Mouse (Mus musculus) kidney, adult 2 months (tissue): Measurements from ENCODE around the gene Arhgef11. TPM values are rescaled to one million over a fixed set of nuclear protein-coding genes. Genes with fewer than 3 reads are reported as not detected.

Experiments used
- DNase-seq: peaks from one replicate; pipeline ENCODE4 v3.0.0; 2021
- H3K27ac ChIP-seq: fragments of 200-500 bp; 2 replicates; pipeline ENCODE4 v1.5.1; 2012; ENCODE audit warnings: low read depth, low read length, control low read depth, inconsistent platforms; ENCODE audit not compliant: insufficient read depth
- H3K27me3 ChIP-seq: fragments of 200-500 bp; replicated peaks from 2 replicates; pipeline ENCODE4 v1.6.1; 2012; ENCODE audit warnings: mild to moderate bottlenecking, moderate library complexity, low read length, inconsistent platforms; ENCODE audit not compliant: control insufficient read depth, insufficient read depth
- H3K36me3 ChIP-seq: fragments of 200-500 bp; 2 replicates; pipeline ENCODE4 v1.6.1; 2012; ENCODE audit warnings: mild to moderate bottlenecking, moderate library complexity, low read length, inconsistent platforms; ENCODE audit not compliant: control insufficient read depth, insufficient read depth
- H3K4me1 ChIP-seq: fragments of 200-500 bp; 2 replicates; pipeline ENCODE4 v1.6.1; 2011; ENCODE audit warnings: low read length; ENCODE audit not compliant: control insufficient read depth, insufficient read depth
- H3K4me3 ChIP-seq: fragments of 200-500 bp; 2 replicates; pipeline ENCODE4 v1.5.1; 2011; ENCODE audit warnings: mild to moderate bottlenecking, low read depth, low read length, control low read depth; ENCODE audit not compliant: insufficient read depth
- CTCF ChIP-seq: fragments of 200-500 bp; conservative IDR thresholded peaks from 2 replicates; pipeline ENCODE4 v1.5.1; 2011; ENCODE audit warnings: low read depth, mild to moderate bottlenecking, control low read depth, low read length, moderate library complexity, mixed read lengths; ENCODE audit not compliant: insufficient read depth, insufficient read length
- POLR2A ChIP-seq: fragments of 200-500 bp; IDR thresholded peaks from one replicate; pipeline ENCODE4 v1.6.1; 2011; ENCODE audit warnings: low read depth, low read length, control low read depth
- WGBS: fragments of 180-500 bp; shearing (Covaris S2); methylation state at CpG from one replicate; pipeline ENCODE4 v1.1.7; 2018; 5-methylcytosine and 5-hydroxymethylcytosine counted together
- polyA plus RNA-seq: library from polyadenylated mRNA; depleted of rRNA; stranded (reverse); fragments of >200 nt; gene quantifications from 2 replicates; pipeline ENCODE4 v1.2.3, GENCODE M21; 2012

Arhgef11 gene
- polyA plus RNA-seq, 1 experiment, result 35.4 TPM

DNA sequence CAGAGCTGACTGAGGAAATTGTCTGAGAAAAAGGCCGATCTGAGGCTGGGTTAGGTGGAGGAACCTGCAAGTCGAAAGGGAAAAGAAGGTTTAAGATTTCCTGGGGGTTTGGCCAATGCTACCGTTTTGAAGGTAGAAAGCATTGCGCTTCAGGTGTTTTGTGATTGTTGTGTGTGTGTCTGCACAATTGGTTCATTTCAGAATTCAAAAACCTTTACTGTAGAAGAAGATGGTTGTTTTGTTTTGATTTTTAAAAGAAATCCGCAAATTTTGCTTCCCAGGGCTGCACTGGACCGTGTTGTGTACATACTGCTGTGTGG lies 412 bp downstream of the Arhgef11 start:
- H3K36me3 ChIP-seq, result no peaks in the 10 kb centered on the region
- no peak for DNase-seq
- peak overlapping the region; percentile 77 for H3K4me3 ChIP-seq
- peak overlapping the region; percentile 79 for H3K27ac ChIP-seq
- H3K27me3 ChIP-seq, result no peaks in the 10 kb centered on the region
- WGBS, result 2% methylated on average over 6 of the region's 6 CpGs
- peaks cover 14% of the 10 kb centered on the region for H3K4me1 ChIP-seq
- TF ChIP-seq POLR2A, result no peak
- TF ChIP-seq CTCF, result no peak

DNA sequence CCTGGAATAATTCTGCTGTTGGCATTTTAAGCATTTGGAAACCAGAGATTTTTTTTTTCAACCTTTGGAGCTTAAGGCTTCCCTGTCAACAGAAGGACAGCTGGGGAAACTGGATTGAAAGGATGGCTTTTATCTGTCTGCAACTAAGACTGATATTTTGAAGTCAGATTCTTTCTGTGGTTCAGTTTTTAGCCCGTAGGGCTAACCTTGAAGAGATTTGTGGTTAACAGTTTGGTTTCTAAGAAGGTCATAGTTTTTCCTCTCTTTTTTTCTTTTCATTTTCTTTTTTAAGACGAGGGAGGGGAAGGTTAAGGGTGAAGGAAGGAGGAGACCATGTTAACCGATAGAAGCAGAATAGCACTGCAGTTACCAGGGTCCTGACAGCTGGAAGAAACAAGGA lies 881 bp downstream of the Arhgef11 start:
- peak; percentile 19 for DNase-seq

DNA sequence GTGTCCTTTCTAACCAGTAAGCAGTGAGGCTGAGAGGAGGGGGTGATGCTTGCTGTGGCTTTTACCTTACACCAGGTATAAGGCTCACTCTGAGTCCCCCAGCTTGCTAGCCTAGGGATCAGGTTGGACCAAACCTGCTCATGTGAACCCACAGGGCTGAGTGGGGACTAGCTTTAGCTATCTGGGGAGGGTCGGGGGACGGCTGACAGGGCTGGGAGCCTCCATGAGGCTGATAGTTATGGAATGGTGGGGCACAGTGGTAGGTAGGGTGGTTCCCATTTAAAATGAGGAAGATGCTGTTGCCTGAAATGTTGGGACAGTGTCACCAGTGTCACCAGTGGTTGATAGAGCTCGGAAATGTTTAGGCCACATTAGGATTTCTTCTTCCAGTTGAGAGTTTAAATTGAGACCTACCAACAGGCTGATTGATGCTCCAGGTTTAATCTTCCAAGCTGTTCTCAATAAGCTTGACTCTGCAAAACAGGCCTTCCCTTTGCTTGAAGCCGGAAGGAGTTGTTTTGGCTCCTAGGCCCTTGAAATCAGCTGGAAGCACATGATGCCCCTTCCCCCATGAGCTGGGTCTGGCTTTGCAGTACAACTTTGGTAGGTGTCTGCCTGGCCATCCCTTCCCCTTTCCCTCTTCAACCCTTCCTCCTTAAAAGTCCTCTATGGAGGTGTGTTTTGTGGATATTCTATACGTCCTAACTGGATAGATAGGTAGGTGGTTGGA lies 1.8 kb downstream of the Arhgef11 start:
- 20% methylated on average over 5 of the region's 5 CpGs for WGBS
- Histone ChIP-seq H3K4me1 (peaks cover 14% of the 10 kb centered on the region), H3K36me3 (no peaks in the 10 kb centered on the region), H3K27me3 (no peaks in the 10 kb centered on the region), H3K4me3 (peak overlapping the region; percentile 57), H3K27ac (no peak overlapping the region)
- peak; percentile 24 for DNase-seq
- TF ChIP-seq CTCF (no peak), POLR2A (no peak)

More for the DNA sequence above, 881 bp downstream of the Arhgef11 start:
- Histone ChIP-seq H3K36me3 (no peaks in the 10 kb centered on the region), H3K4me1 (peaks cover 14% of the 10 kb centered on the region), H3K27me3 (no peaks in the 10 kb centered on the region), H3K4me3 (peak overlapping the region; percentile 77), H3K27ac (peak overlapping the region; percentile 79; the same call in 1 of the 2 replicates)
- 0% methylated on average over 3 of the region's 3 CpGs for WGBS
- TF ChIP-seq CTCF (no peak), POLR2A (no peak)

DNA sequence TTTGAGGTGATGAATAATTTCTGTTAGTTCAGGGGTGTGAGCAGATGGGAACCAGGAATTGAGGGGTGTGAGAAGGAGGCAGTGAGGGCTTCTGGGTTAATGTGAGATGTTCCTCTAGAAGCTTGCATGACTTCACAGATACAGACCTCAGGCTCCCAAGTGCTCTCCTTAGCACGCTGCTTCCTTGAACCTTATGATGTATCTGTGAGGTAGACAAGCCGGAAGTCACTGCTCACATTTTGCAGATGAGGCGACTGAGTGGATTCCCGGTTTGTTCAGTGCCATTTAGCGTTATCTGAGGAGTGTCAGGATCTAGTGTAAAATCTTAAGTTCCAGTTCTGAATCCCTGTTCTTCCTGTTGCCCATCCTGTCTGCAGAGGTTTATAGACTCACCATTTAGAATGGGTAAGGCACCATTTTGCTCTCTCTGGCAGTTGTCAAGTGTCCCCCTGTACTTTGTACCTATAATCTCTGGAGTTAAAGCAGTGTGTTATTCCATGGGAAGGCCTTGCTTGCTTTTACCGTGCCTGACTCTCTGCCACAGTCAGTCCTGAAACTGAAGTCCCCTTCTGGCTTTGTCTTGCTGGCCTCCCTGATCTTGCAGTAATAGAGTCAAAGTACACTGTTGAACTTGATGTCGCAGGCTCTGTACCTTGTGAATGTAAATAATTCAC lies 3.0 kb downstream of the Arhgef11 start:
- 0 out of 2 replicates have a peak overlapping the region, but pooled peaks have one; percentile 24 for H3K27ac ChIP-seq
- no peak for TF ChIP-seq POLR2A
- TF ChIP-seq CTCF, result no peak
- WGBS, result 17% methylated on average over 7 of the region's 7 CpGs
- H3K4me3 ChIP-seq, result peak overlapping the region; percentile 9
- no peaks in the 10 kb centered on the region for H3K27me3 ChIP-seq
- H3K4me1 ChIP-seq, result peaks cover 17% of the 10 kb centered on the region
- no peaks in the 10 kb centered on the region for H3K36me3 ChIP-seq
- DNase-seq, result peak; percentile 17

DNA sequence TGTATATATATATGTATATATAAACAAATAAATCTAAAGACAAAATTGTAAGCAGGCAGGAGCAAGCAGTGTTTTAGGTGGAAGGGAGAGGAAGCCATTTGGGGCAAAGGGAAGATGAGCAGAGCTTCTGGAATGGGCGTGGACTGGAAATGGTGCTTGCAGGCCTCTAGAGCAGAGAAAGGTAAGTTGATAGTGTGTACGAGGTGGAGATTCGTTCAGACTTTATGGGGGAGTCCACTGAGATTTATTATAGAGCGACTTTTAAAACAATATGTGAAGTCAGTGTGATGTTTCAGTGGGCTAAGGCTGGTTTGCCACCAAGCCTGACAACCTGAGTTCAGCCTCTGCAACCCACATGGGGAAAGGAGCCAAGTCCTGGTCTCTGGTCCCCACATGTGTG lies 7.5 kb downstream of the Arhgef11 start:
- Histone ChIP-seq H3K27me3 (no peaks in the 10 kb centered on the region), H3K4me1 (peaks cover 18% of the 10 kb centered on the region), H3K27ac (no peak overlapping the region), H3K4me3 (no peak overlapping the region), H3K36me3 (no peaks in the 10 kb centered on the region)
- WGBS, result 62% methylated on average over 4 of the region's 4 CpGs
- TF ChIP-seq CTCF, result no peak
- TF ChIP-seq POLR2A, result no peak
- DNase-seq, result no peak

DNA sequence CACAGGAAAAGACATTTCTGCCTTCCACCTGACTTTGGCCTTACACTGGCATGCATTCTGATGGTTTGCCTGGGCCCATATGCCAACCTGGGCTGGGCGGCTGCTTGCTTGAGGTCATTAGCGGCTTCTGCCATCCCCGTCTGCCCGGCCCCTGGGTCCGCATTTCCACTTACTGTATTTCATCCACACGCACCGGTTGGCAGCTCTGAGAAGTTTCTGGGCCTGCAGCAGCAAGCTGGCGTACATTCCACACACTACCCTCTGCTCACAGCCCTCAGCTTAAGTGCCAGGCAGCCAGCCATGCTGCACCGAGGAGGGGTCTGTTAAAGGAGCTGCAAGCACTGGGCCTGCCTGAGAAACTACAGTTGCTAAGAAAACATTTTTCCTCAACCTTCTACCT lies 13.5 kb downstream of the Arhgef11 start:
- TF ChIP-seq POLR2A, result no peak
- no peak for TF ChIP-seq CTCF
- peaks cover 3% of the 10 kb centered on the region; the same call in 1 of the 2 replicates for H3K4me1 ChIP-seq
- H3K4me3 ChIP-seq, result no peak overlapping the region
- no peaks in the 10 kb centered on the region for H3K36me3 ChIP-seq
- 48% methylated on average over 9 of the region's 9 CpGs for WGBS
- no peaks in the 10 kb centered on the region for H3K27me3 ChIP-seq
- DNase-seq, result peak; percentile 17
- 0 out of 2 replicates have a peak overlapping the region, but pooled peaks have one; percentile 12 for H3K27ac ChIP-seq

DNA sequence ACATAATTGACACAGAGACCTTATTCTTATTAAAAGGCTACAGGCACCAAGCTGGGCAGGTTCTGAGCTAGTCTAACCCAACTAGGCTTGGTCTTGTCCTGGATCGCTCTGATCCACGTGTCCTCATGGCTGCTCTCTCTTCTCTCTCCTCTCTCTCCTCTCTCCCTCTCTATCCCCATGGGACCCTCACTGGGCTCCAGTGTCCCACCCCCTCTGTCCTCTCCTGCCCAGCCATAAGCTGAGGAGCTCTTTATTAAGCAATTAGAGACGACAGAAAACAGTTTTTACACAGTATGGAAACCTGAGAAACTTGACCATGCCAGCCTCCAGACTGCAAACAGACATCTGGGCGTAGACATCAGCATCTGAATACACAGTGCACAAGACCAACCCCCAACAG lies 14.0 kb downstream of the Arhgef11 start:
- H3K27me3 ChIP-seq, result no peaks in the 10 kb centered on the region
- WGBS, result 67% methylated on average over 4 of the region's 4 CpGs
- TF ChIP-seq POLR2A, result no peak
- TF ChIP-seq CTCF, result no peak
- no peak overlapping the region for H3K4me3 ChIP-seq
- H3K4me1 ChIP-seq, result peaks cover 3% of the 10 kb centered on the region; the same call in 1 of the 2 replicates
- H3K36me3 ChIP-seq, result no peaks in the 10 kb centered on the region
- DNase-seq, result no peak
- no peak overlapping the region for H3K27ac ChIP-seq
